Mouse (Mus musculus) olfactory bulb, adult 2 months (tissue): Measurements from ENCODE around the gene Bcam.

Experiments
- CTCF ChIP-seq: fragments of 200-500 bp; IDR thresholded peaks from 2 replicates; pipeline ENCODE4 v1.5.1; 2012; ENCODE audit warnings: low read depth, mild to moderate bottlenecking, low read length, moderate library complexity; ENCODE audit not compliant: insufficient read depth
- POLR2A ChIP-seq: fragments of 200-500 bp; IDR thresholded peaks from 2 replicates; pipeline ENCODE4 v1.6.1; 2012; ENCODE audit warnings: mild to moderate bottlenecking, low read depth, low read length, moderate library complexity; ENCODE audit not compliant: insufficient read depth

DNA sequence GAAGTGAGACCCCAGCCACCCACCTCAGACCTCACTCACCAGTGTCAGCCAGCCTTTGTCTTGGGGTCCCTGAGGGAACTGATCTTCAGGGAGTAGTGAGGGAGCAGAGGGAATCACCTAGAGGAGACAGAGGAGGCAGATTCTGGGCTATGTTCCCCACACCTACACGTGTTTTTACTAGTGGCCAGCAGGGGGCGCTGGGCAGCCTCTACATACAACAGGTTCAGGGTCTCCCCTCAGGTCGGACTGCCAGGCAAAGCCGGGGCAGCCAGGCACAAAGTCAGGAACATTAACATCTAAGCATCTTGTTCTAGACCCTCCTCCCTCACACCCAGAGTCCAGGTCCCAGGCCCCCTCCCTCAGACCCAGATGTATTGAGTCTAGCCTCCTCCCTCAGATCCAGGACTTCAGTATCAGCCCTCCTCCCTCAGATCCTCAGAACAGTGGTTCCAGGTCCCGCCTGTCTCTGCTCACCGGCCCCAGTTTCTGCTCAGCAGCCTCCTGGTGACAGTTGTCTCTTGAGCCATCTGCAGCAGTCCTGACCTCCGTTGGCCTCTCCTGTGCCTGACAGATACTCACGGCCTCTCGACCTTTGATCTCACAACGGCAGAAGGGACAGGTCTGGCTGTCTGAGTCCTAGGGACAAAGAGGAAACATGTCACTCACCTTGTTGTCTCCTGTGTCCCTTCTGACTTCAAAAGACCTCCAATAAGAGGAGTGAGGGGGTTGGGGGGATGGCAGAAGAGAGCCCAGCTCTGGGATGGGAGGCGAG lies 14.1 kb upstream of the Bcam start:
- no peak for TF ChIP-seq CTCF
- no peak for TF ChIP-seq POLR2A
